Mouse (Mus musculus): ENCODE results near the gene Speg. TPM values are rescaled to one million over a fixed set of nuclear protein-coding genes. Genes with fewer than 3 reads are reported as not detected.

Gene Speg
- polyA plus RNA-seq, 1 experiment from 2014 or later = 8.3 TPM

- Histone ChIP-seq H3K36me3 (ENCODE audit: control insufficient read depth, insufficient read depth, low read length) (no peaks in the 10 kb centered on the region), H3K4me1 (ENCODE audit: control insufficient read depth, insufficient read depth, low read length) (peaks cover 41% of the 10 kb centered on the region), H3K4me3 (ENCODE audit: low read depth, low read length) (no peak overlapping the region), H3K4me2 (ENCODE audit: low read length) (no peak overlapping the region), H3K9me3 (replicated peaks; ENCODE audit: control insufficient read depth, low read length) (no peaks in the 10 kb centered on the region), H3K27me3 (replicated peaks; ENCODE audit: control insufficient read depth, insufficient read depth, low read length) (no peaks in the 10 kb centered on the region), H3K27ac (ENCODE audit: low read depth, low read length) (no peak overlapping the region), H3K9ac (ENCODE audit: low read length) (no peak overlapping the region)
- ATAC-seq = no peak
- 87% methylated on average over 15 of the region's 15 CpGs for WGBS
- DNase-seq (ENCODE audit: low spot score) = no peak
Measured at GRCm38 (mm10) chr1:75441471-75441996, 66.4 kb downstream of the Speg start.

DNA sequence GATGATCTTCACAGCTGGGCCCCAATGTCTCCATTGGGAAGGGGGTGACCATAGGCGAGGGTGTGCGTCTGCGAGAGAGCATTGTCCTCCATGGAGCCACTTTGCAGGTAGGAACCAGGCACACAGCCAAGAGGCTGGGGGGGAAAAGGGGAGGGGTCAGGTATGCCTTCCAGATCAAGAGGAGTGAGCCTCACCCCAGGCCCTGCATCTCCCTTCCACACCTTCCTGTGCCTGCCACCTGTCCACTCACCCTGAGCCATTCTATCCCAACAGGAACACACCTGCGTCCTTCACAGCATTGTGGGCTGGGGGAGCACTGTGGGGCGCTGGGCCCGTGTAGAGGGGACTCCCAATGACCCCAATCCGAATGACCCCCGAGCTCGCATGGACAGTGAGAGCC lies 67.1 kb downstream of the Speg start:
- H3K36me3 ChIP-seq (ENCODE audit: control insufficient read depth, insufficient read depth, low read length) = no peaks in the 10 kb centered on the region
- H3K27ac ChIP-seq (ENCODE audit: low read depth, low read length) = no peak overlapping the region
- H3K27me3 ChIP-seq (replicated peaks; ENCODE audit: control insufficient read depth, insufficient read depth, low read length) = peaks cover 4% of the 10 kb centered on the region; the same call in 1 of the 2 replicates
- H3K9ac ChIP-seq (ENCODE audit: low read length) = no peak overlapping the region
- WGBS = 84% methylated on average over 9 of the region's 9 CpGs
- no peak overlapping the region for H3K4me2 ChIP-seq (ENCODE audit: low read length)
- DNase-seq (ENCODE audit: low spot score) (no peak), ATAC-seq (no peak)
- peaks cover 46% of the 10 kb centered on the region for H3K4me1 ChIP-seq (ENCODE audit: control insufficient read depth, insufficient read depth, low read length)
- no peak overlapping the region for H3K4me3 ChIP-seq (ENCODE audit: low read depth, low read length)
- no peaks in the 10 kb centered on the region for H3K9me3 ChIP-seq (replicated peaks; ENCODE audit: control insufficient read depth, low read length)

DNA sequence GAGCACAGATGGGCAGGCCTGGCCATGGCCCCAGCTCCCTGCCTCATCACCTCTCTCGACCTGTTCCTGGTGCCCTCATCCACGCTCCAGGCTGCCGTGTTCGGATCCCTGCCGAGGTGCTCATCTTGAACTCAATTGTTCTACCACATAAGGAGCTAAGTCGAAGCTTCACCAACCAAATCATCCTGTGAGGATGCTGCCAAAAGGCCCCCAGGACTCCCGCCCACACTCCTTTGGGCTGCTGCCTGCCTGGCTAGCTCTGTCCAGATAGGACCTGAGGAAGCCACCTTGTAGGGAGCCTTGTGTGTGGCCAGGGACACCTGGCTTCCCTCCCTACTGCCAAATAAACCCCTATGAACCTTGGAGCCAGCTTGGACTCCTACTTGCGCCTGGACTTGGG lies 67.7 kb downstream of the Speg start:
- H3K27me3 ChIP-seq (replicated peaks; ENCODE audit: control insufficient read depth, insufficient read depth, low read length) = peaks cover 6% of the 10 kb centered on the region; the same call in 1 of the 2 replicates
- H3K9ac ChIP-seq (ENCODE audit: low read length) = no peak overlapping the region
- no peak overlapping the region for H3K4me3 ChIP-seq (ENCODE audit: low read depth, low read length)
- no peaks in the 10 kb centered on the region for H3K36me3 ChIP-seq (ENCODE audit: control insufficient read depth, insufficient read depth, low read length)
- H3K9me3 ChIP-seq (replicated peaks; ENCODE audit: control insufficient read depth, low read length) = no peaks in the 10 kb centered on the region
- H3K4me1 ChIP-seq (ENCODE audit: control insufficient read depth, insufficient read depth, low read length) = peaks cover 52% of the 10 kb centered on the region
- 0 out of 2 replicates have a peak overlapping the region, but pooled peaks have one; percentile 12 for H3K4me2 ChIP-seq (ENCODE audit: low read length)
- 33% methylated on average over 8 of the region's 8 CpGs for WGBS
- peak overlapping the region; percentile 76 for H3K27ac ChIP-seq (ENCODE audit: low read depth, low read length)
- no peak for DNase-seq (ENCODE audit: low spot score)
- ATAC-seq = no peak

DNA sequence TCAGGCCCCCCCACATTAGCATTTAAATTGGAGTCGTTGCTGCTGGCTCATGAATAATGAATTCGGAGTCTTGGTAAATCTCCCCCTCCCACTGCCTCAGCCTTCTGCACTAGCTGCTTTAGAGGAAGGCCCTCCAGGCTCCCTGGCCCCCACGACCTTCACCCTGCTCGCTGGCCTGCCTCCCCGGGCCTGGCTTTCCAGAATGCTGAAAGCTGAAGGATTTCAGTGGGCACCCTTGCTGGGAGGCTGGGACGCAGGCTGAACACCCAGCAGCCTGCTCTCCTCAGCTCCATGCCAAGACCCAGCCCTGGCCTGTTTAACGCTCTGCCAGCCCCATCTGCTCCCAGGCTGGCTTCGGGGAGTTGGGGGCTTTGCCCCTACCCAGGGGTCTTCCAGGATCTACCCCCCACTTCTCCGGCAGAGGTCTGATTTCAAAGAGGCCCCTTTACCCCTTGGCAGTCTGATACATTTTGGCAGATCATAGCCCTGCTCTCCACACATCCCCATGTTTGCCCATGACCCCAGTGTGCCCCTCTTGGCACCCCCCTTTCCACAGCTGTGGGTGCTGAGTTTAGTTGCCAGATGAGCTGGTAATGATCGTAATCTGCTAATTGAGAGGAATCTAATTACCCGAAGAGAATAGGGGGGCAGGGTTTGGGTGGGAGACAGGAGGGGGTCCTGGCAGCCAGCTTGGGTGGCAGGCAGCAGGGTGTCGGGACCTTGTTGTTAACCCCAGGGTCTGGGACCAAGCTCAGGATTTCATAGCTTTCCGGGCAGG lies 68.3 kb downstream of the Speg start:
- Histone ChIP-seq H3K27ac (ENCODE audit: low read depth, low read length) (peak overlapping the region; percentile 76), H3K4me3 (ENCODE audit: low read depth, low read length) (no peak overlapping the region), H3K9ac (ENCODE audit: low read length) (peak overlapping the region; percentile 7; the same call in 1 of the 2 replicates), H3K9me3 (replicated peaks; ENCODE audit: control insufficient read depth, low read length) (no peaks in the 10 kb centered on the region), H3K27me3 (replicated peaks; ENCODE audit: control insufficient read depth, insufficient read depth, low read length) (peaks cover 6% of the 10 kb centered on the region; the same call in 1 of the 2 replicates), H3K36me3 (ENCODE audit: control insufficient read depth, insufficient read depth, low read length) (no peaks in the 10 kb centered on the region), H3K4me2 (ENCODE audit: low read length) (0 out of 2 replicates have a peak overlapping the region, but pooled peaks have one; percentile 12), H3K4me1 (ENCODE audit: control insufficient read depth, insufficient read depth, low read length) (peaks cover 58% of the 10 kb centered on the region)
- DNase-seq (ENCODE audit: low spot score) = peak; percentile 64
- ATAC-seq = peak; percentile 40; the same call in 1 of the 2 replicates
- 9% methylated on average over 13 of the region's 13 CpGs for WGBS

GRCm38 (mm10) chr1:75444208-75444607 lies 69.1 kb downstream of the Speg start:
- ATAC-seq (no peak), DNase-seq (ENCODE audit: low spot score) (no peak)
- Histone ChIP-seq H3K36me3 (ENCODE audit: control insufficient read depth, insufficient read depth, low read length) (no peaks in the 10 kb centered on the region), H3K9ac (ENCODE audit: low read length) (no peak overlapping the region), H3K4me2 (ENCODE audit: low read length) (no peak overlapping the region), H3K9me3 (replicated peaks; ENCODE audit: control insufficient read depth, low read length) (no peaks in the 10 kb centered on the region), H3K4me3 (ENCODE audit: low read depth, low read length) (no peak overlapping the region), H3K27ac (ENCODE audit: low read depth, low read length) (no peak overlapping the region), H3K27me3 (replicated peaks; ENCODE audit: control insufficient read depth, insufficient read depth, low read length) (peaks cover 13% of the 10 kb centered on the region), H3K4me1 (ENCODE audit: control insufficient read depth, insufficient read depth, low read length) (peaks cover 62% of the 10 kb centered on the region)
- WGBS = 48% methylated on average over 3 of the region's 3 CpGs

GRCm38 (mm10) chr1:75445141-75445701 lies 70.1 kb downstream of the Speg start:
- ATAC-seq = peak; percentile 9; the same call in 1 of the 2 replicates
- H3K4me3 ChIP-seq (ENCODE audit: low read depth, low read length) = no peak overlapping the region
- no peaks in the 10 kb centered on the region for H3K9me3 ChIP-seq (replicated peaks; ENCODE audit: control insufficient read depth, low read length)
- H3K4me2 ChIP-seq (ENCODE audit: low read length) = peak overlapping the region; percentile 28; the same call in 1 of the 2 replicates
- DNase-seq (ENCODE audit: low spot score) = peak; percentile 62
- 14% methylated on average over 9 of the region's 9 CpGs for WGBS
- H3K27me3 ChIP-seq (replicated peaks; ENCODE audit: control insufficient read depth, insufficient read depth, low read length) = peaks cover 23% of the 10 kb centered on the region
- peaks cover 65% of the 10 kb centered on the region for H3K4me1 ChIP-seq (ENCODE audit: control insufficient read depth, insufficient read depth, low read length)
- H3K9ac ChIP-seq (ENCODE audit: low read length) = no peak overlapping the region
- H3K27ac ChIP-seq (ENCODE audit: low read depth, low read length) = peak overlapping the region; percentile 49; the same call in 1 of the 2 replicates
- H3K36me3 ChIP-seq (ENCODE audit: control insufficient read depth, insufficient read depth, low read length) = no peaks in the 10 kb centered on the region

DNA sequence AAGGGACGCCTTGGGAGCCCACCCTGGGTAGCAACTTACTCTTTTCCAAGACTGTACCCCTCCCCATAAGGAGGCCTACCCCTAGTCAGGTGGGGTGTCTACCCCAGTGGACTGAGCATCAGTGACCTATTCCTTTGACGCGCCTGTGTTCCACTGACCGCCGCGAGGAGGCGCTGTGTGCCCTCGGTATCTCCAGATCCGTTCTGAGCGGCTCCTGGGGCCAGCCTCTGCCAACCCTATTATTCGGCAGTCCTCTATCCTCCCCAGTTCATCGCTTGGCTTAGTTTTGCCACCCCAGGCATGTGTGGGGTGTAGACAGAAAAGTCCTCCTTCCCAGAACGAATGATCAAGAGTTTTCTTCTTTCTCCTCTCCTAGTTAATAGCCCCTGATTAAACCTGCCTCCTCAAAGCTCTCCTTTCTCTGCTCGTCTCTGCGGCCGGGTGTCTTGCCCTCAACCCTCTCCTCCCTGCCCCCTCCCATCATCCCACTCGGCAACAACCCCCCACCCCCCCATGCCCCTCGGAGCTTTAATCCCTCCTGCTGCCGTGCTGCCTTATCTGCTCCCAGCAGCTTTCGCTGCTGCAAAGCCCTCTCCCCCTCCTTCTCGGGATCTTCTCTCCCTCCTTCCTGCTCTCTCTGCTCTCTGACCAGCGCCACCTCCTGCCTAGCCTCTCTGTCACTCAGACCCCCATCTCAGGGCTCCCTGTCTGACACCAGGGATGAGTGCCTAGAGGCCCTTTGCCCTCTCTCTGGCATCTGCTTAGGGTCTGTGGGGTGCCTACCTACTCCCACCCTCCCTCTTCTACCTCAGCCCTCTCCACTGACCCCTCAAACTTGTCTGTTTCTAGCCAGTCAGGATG lies 70.9 kb downstream of the Speg start:
- peak; percentile 11; the same call in 1 of the 2 replicates for ATAC-seq
- Histone ChIP-seq H3K9me3 (replicated peaks; ENCODE audit: control insufficient read depth, low read length) (no peaks in the 10 kb centered on the region), H3K27ac (ENCODE audit: low read depth, low read length) (peak overlapping the region; percentile 49; the same call in 1 of the 2 replicates), H3K9ac (ENCODE audit: low read length) (peak overlapping the region; percentile 17; the same call in 1 of the 2 replicates), H3K4me3 (ENCODE audit: low read depth, low read length) (no peak overlapping the region), H3K36me3 (ENCODE audit: control insufficient read depth, insufficient read depth, low read length) (no peaks in the 10 kb centered on the region), H3K27me3 (replicated peaks; ENCODE audit: control insufficient read depth, insufficient read depth, low read length) (peaks cover 31% of the 10 kb centered on the region), H3K4me2 (ENCODE audit: low read length) (peak overlapping the region; percentile 28), H3K4me1 (ENCODE audit: control insufficient read depth, insufficient read depth, low read length) (peaks cover 70% of the 10 kb centered on the region)
- WGBS = under 1% methylated on average over 22 of the region's 22 CpGs
- DNase-seq (ENCODE audit: low spot score) = peak; percentile 76

- peaks cover 38% of the 10 kb centered on the region for H3K27me3 ChIP-seq (replicated peaks; ENCODE audit: control insufficient read depth, insufficient read depth, low read length)
- 0 out of 2 replicates have a peak overlapping the region, but pooled peaks have one; percentile 12 for H3K4me2 ChIP-seq (ENCODE audit: low read length)
- H3K9ac ChIP-seq (ENCODE audit: low read length) = 0 out of 2 replicates have a peak overlapping the region, but pooled peaks have one; percentile 9
- peaks cover 70% of the 10 kb centered on the region for H3K4me1 ChIP-seq (ENCODE audit: control insufficient read depth, insufficient read depth, low read length)
- whole genome bisulfite sequencing = 5% methylated on average over 19 of the region's 20 CpGs
- ATAC-seq (no peak), DNase-seq (ENCODE audit: low spot score) (no peak)
- no peaks in the 10 kb centered on the region for H3K36me3 ChIP-seq (ENCODE audit: control insufficient read depth, insufficient read depth, low read length)
- H3K9me3 ChIP-seq (replicated peaks; ENCODE audit: control insufficient read depth, low read length) = no peaks in the 10 kb centered on the region
- no peak overlapping the region for H3K4me3 ChIP-seq (ENCODE audit: low read depth, low read length)
- H3K27ac ChIP-seq (ENCODE audit: low read depth, low read length) = 0 out of 2 replicates have a peak overlapping the region, but pooled peaks have one; percentile 11
Measured at GRCm38 (mm10) chr1:75446656-75447055, 71.6 kb downstream of the Speg start.

Measured in forebrain, embryonic 14.5 days (tissue).